Mouse (Mus musculus) midbrain, postnatal 0 days (tissue): Measurements from ENCODE around the gene Mmd2. TPM values are rescaled to one million over a fixed set of nuclear protein-coding genes. Genes with fewer than 3 reads are reported as not detected.
A peak's percentile ranks its signal among the peaks of the same experiment; 100 is the strongest.

ENCODE experiments used
- ATAC-seq: fragments of 200-750 bp; cut with Nextera tagmentation; 2 replicates; pipeline ENCODE4 v1.8.0; 2017; ENCODE audit warnings: moderate number of reproducible peaks, mild to moderate bottlenecking, moderate TSS enrichment, moderate library complexity; ENCODE audit not compliant: low FRiP score
- DNase-seq: peaks from one replicate; pipeline ENCODE4 v3.0.0-alpha.2; 2015; ENCODE audit warnings: low spot score
- H3K27ac ChIP-seq: fragments of 300-500 bp; sonication (generic); 2 replicates; pipeline ENCODE4 v1.5.1; 2014; ENCODE audit warnings: low read depth, mild to moderate bottlenecking, low read length, mixed read lengths
- H3K27me3 ChIP-seq: fragments of 300-500 bp; sonication (generic); 2 replicates; pipeline ENCODE4 v1.6.1; 2014; ENCODE audit warnings: low read length, control low read depth, mixed read lengths; ENCODE audit not compliant: insufficient read depth
- H3K36me3 ChIP-seq: fragments of 300-500 bp; sonication (generic); 2 replicates; pipeline ENCODE4 v1.6.1; 2014; ENCODE audit warnings: low read length, control low read depth, mixed read lengths; ENCODE audit not compliant: insufficient read depth
- H3K4me1 ChIP-seq: fragments of 300-500 bp; sonication (generic); 2 replicates; pipeline ENCODE4 v1.6.1; 2014; ENCODE audit warnings: mild to moderate bottlenecking, control low read depth, antibody characterized with exemption, low read length, mixed read lengths; ENCODE audit not compliant: insufficient read depth
- H3K4me2 ChIP-seq: fragments of 300-500 bp; sonication (generic); 2 replicates; pipeline ENCODE4 v1.6.1; 2014; ENCODE audit warnings: low read depth, mild to moderate bottlenecking, low read length, mixed read lengths; ENCODE audit not compliant: poor library complexity, severe bottlenecking
- H3K4me3 ChIP-seq: fragments of 300-500 bp; sonication (generic); 2 replicates; pipeline ENCODE4 v1.5.1; 2014; ENCODE audit warnings: low read depth, mild to moderate bottlenecking, low read length, moderate library complexity
- H3K9ac ChIP-seq: fragments of 300-500 bp; sonication (generic); replicated peaks from 2 replicates; pipeline ENCODE4 v1.6.1; 2014; ENCODE audit warnings: mild to moderate bottlenecking, low read length, moderate library complexity, mixed read lengths; ENCODE audit not compliant: poor library complexity, severe bottlenecking
- H3K9me3 ChIP-seq: fragments of 300-500 bp; sonication (generic); 2 replicates; pipeline ENCODE4 v1.6.1; 2016; ENCODE audit warnings: low read length, control low read depth
- CTCF ChIP-seq: IDR thresholded peaks from 2 replicates; pipeline ENCODE4 v1.5.1; 2016; ENCODE audit warnings: antibody characterized with exemption, mild to moderate bottlenecking
- WGBS: fragments of 180-500 bp; shearing (Covaris S2); extraction: QIAGEN DNeasy Blood & Tissue Kit; methylation state at CpG from one replicate; pipeline ENCODE4 v1.1.7; 2014; 5-methylcytosine and 5-hydroxymethylcytosine counted together
- polyA plus RNA-seq: library from polyadenylated mRNA; unstranded; fragments of >200 nt; fragmentation: Nextera tagmentation; extraction: Ambion mirVana; gene quantifications from 2 replicates; pipeline ENCODE4 v1.2.1, GENCODE M21; 2015
- total RNA-seq: library from RNA; depleted of rRNA; stranded (reverse); fragments of >200 nt; gene quantifications from 2 replicates; pipeline ENCODE4 v1.2.3, GENCODE M21; 2014

Mmd2 gene
- total and polyA plus RNA-seq, 2 experiments from 2014 or later = 120 to 153 TPM

DNA sequence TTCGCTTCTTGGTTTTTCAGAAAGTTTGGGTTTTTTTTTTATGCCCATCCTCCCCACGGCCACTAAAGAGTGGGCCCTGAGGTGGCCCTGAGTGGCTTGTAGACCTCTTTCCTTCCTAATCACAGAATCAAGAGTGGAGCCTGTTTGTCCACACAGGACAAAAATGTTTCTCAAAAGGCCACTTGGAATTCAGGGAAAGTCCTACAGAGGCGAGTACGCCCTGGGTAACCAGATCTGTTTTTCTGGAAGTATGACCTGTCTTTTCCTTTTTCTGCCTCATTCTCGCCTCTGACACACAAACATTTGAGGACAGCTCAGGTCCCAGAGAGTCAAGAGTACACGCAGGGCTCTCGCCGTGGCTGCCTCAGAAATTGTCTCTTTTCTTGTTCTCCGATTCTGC is 59.2 kb downstream of the Mmd2 start:
- no peaks in the 10 kb centered on the region for H3K36me3 ChIP-seq
- no peak for TF ChIP-seq CTCF
- H3K4me3 ChIP-seq = peak overlapping the region; percentile 69; the same call in 1 of the 2 replicates
- no peak for DNase-seq
- no peaks in the 10 kb centered on the region for H3K9me3 ChIP-seq
- 41% methylated on average over 9 of the region's 9 CpGs for WGBS
- no peak for ATAC-seq
- no peak overlapping the region for H3K27ac ChIP-seq
- 0 out of 2 replicates have a peak, but pooled peaks cover 6% of the 10 kb centered on the region for H3K4me1 ChIP-seq
- H3K4me2 ChIP-seq = peak overlapping the region; percentile 93
- H3K9ac ChIP-seq = 0 out of 2 replicates have a peak overlapping the region, but pooled peaks have one; percentile 64
- H3K27me3 ChIP-seq = no peaks in the 10 kb centered on the region

DNA sequence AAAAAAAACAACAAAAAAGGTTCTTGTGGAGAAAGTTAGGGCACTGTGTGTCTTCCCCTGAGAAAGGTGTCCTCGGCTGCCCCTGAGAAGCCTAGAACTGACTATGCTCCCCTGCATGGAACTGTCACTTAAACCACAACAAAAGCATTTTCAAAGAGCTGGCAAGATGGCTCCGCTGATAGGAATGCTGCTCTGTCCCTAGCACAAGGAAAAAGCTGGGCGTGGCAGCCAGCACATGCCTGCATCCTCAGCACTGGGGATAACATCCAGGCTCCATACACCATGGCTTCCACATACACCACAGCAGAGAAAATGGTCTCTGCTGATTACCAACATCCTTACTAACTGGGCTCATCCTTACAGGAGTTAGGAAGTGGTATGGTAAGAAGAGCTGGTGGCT is 61.5 kb downstream of the Mmd2 start:
- ATAC-seq = no peak
- 0 out of 2 replicates have a peak, but pooled peaks cover 6% of the 10 kb centered on the region for H3K4me1 ChIP-seq
- no peak overlapping the region for H3K9ac ChIP-seq
- no peak overlapping the region for H3K27ac ChIP-seq
- H3K4me3 ChIP-seq = no peak overlapping the region
- no peak for DNase-seq
- no peak for TF ChIP-seq CTCF
- no peaks in the 10 kb centered on the region for H3K27me3 ChIP-seq
- H3K9me3 ChIP-seq = no peaks in the 10 kb centered on the region
- H3K36me3 ChIP-seq = peaks cover 8% of the 10 kb centered on the region; the same call in 1 of the 2 replicates
- H3K4me2 ChIP-seq = no peak overlapping the region
- WGBS = 65% methylated on average over 3 of the region's 3 CpGs

- no peak for DNase-seq
Observed at GRCm38 (mm10) chr5:142546344-142546743, 62.3 kb downstream of the Mmd2 start.

GRCm38 (mm10) chr5:142545014-142545795 is 63.4 kb downstream of the Mmd2 start:
- Histone ChIP-seq H3K27ac (no peak overlapping the region), H3K36me3 (peaks cover 10% of the 10 kb centered on the region; the same call in 1 of the 2 replicates), H3K9me3 (no peaks in the 10 kb centered on the region), H3K4me3 (no peak overlapping the region), H3K27me3 (no peaks in the 10 kb centered on the region), H3K4me2 (no peak overlapping the region), H3K4me1 (0 out of 2 replicates have a peak, but pooled peaks cover 6% of the 10 kb centered on the region), H3K9ac (no peak overlapping the region)
- 77% methylated on average over 5 of the region's 5 CpGs for WGBS
- TF ChIP-seq CTCF = no peak
- ATAC-seq = no peak
- no peak for DNase-seq

More at GRCm38 (mm10) chr5:142546344-142546743, 62.3 kb downstream of the Mmd2 start:
- Histone ChIP-seq H3K36me3 (peaks cover 10% of the 10 kb centered on the region; the same call in 1 of the 2 replicates), H3K9ac (no peak overlapping the region), H3K9me3 (no peaks in the 10 kb centered on the region), H3K27ac (no peak overlapping the region), H3K4me2 (no peak overlapping the region), H3K4me3 (no peak overlapping the region), H3K27me3 (no peaks in the 10 kb centered on the region), H3K4me1 (0 out of 2 replicates have a peak, but pooled peaks cover 6% of the 10 kb centered on the region)
- no peak for ATAC-seq
- no peak for TF ChIP-seq CTCF
- 6% methylated on average over 5 of the region's 5 CpGs for WGBS

GRCm38 (mm10) chr5:142537286-142537685 is 71.3 kb downstream of the Mmd2 start:
- Histone ChIP-seq H3K27me3 (no peaks in the 10 kb centered on the region), H3K4me3 (no peak overlapping the region), H3K36me3 (0 out of 2 replicates have a peak, but pooled peaks cover 2% of the 10 kb centered on the region), H3K9ac (no peak overlapping the region), H3K27ac (no peak overlapping the region), H3K4me2 (no peak overlapping the region), H3K9me3 (no peaks in the 10 kb centered on the region), H3K4me1 (no peaks in the 10 kb centered on the region)
- no peak for TF ChIP-seq CTCF
- whole genome bisulfite sequencing = 86% methylated on average over 3 of the region's 3 CpGs
- DNase-seq (no peak), ATAC-seq (no peak)

DNA sequence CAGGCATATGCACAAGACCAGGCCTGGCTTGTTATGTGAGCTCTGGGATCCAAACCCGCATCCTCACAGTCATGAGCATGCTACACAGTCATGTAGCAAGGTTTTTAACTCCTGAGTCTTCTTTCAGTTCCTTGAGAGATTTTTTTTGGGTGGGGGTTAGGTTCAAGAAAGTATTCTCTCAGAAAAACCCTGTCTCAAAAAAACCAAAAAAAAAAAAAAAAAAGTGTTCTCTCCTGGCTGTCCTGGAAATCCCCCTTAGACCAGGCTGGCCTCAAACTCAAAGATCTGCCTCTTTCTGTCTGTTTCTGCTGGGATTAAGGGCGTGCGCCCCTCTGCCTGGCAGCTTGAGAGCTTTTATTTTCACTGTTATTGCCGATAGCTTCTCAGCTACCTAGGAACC is 73.2 kb downstream of the Mmd2 start:
- Histone ChIP-seq H3K9ac (no peak overlapping the region), H3K4me3 (no peak overlapping the region), H3K27ac (no peak overlapping the region), H3K9me3 (no peaks in the 10 kb centered on the region), H3K4me2 (no peak overlapping the region), H3K27me3 (no peaks in the 10 kb centered on the region), H3K36me3 (no peaks in the 10 kb centered on the region), H3K4me1 (no peaks in the 10 kb centered on the region)
- no peak for TF ChIP-seq CTCF
- WGBS = 81% methylated on average over 4 of the region's 4 CpGs
- ATAC-seq = no peak
- no peak for DNase-seq
